Mouse (Mus musculus): ENCODE measurements around the gene Thsd4. TPM values are rescaled to one million over a fixed set of nuclear protein-coding genes. Genes with fewer than 3 reads are reported as not detected.

The Thsd4 gene
- polyA plus RNA-seq, 1 experiment = 1.3 TPM

DNA sequence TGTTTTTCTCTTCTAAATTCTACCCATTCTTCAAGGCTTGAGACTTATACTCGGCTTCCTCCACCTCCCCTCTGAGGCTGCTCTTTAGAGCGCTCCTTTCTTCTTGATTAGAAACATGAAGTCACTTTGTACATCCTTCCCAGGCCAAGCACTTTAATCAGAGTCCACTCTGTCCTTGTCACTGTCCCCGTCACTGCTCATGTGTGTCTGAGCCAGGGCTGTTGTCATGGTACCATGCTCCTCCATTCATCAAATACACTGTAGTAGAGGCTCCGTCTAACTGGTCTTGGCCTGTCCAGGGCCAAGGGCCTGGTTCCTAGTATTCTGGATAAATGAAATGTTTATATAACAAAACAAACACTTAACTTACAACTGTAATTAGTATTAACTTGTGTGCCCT is 494.6 kb downstream of the Thsd4 start:
- Histone ChIP-seq H3ac (ENCODE audit: control insufficient read depth, insufficient read length, low read depth) (no peak overlapping the region), H3K79me3 (ENCODE audit: low read depth) (no peaks in the 10 kb centered on the region), H3K27me3 (ENCODE audit: control insufficient read depth, insufficient read depth, insufficient read length) (no peaks in the 10 kb centered on the region), H3K79me2 (ENCODE audit: control insufficient read depth, insufficient read depth) (no peaks in the 10 kb centered on the region), H3K4me3 (ENCODE audit: insufficient read depth, poor library complexity, severe bottlenecking) (no peak overlapping the region), H3K36me3 (ENCODE audit: control insufficient read depth, insufficient read depth) (no peaks in the 10 kb centered on the region)
- TF ChIP-seq USF1 (IDR thresholded peaks at IDR 0.05; ENCODE audit: low read depth) = no peak
- TF ChIP-seq CTCF (IDR thresholded peaks at IDR 0.05; ENCODE audit: control insufficient read depth, insufficient read depth, insufficient read length) = no peak
- TF ChIP-seq MYOG (IDR thresholded peaks at IDR 0.05; ENCODE audit: control insufficient read depth, extremely low read depth, insufficient read length) = no peak
- TF ChIP-seq CEBPB (IDR thresholded peaks at IDR 0.05; ENCODE audit: low read depth) = no peak
- no peak for TF ChIP-seq MAX (IDR thresholded peaks at IDR 0.05)
- TF ChIP-seq MYOD1 (IDR thresholded peaks at IDR 0.05; ENCODE audit: control insufficient read depth, insufficient read length, low read depth) = no peak
- no peak for TF ChIP-seq FOSL1 (IDR thresholded peaks at IDR 0.05; ENCODE audit: insufficient read depth, low read length, poor library complexity, severe bottlenecking)

DNA sequence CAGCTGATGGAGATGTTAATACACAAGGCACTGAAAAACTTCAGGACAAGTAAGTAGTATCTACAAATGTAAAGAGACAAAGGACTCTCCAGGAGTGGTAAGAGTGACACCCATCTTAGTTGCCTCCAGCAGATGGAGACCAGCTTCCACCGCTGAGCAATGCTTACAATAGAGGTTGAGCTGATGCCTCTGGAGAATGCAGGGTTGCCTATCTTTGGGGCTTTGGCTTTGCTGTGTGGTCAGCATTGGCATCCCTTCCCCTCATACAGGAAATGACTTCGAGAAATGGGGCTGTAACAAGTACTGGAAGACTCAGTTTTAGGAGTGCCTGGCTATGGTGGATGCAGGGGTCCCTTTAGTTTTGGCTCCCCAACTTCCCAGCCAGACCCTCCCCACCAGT is 495.1 kb downstream of the Thsd4 start:
- Histone ChIP-seq H3K27me3 (ENCODE audit: control insufficient read depth, insufficient read depth, insufficient read length) (no peaks in the 10 kb centered on the region), H3K79me3 (ENCODE audit: low read depth) (no peaks in the 10 kb centered on the region), H3K4me3 (ENCODE audit: insufficient read depth, poor library complexity, severe bottlenecking) (no peak overlapping the region), H3ac (ENCODE audit: control insufficient read depth, insufficient read length, low read depth) (no peak overlapping the region), H3K79me2 (ENCODE audit: control insufficient read depth, insufficient read depth) (no peaks in the 10 kb centered on the region), H3K36me3 (ENCODE audit: control insufficient read depth, insufficient read depth) (no peaks in the 10 kb centered on the region)
- TF ChIP-seq FOSL1 (IDR thresholded peaks at IDR 0.05; ENCODE audit: insufficient read depth, low read length, poor library complexity, severe bottlenecking) = no peak

DNA sequence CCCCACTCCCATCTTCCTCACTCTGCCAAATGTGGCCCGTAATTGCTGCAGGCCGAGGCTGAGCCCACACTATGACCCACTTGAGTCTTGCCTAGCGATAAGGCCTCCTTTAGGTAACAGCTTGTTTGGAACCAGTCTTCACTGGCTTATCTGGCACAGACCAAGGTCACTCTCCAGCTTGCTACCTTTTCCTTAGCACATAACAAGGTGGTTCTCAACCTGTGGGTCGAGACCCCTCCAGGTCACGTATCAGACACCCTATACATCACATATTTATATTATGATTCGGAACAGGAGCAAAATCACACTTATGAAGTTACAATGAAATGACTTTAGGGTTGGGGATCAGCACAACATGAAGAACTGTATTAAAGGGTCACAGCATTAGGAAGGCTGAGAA is 495.9 kb downstream of the Thsd4 start:
- Histone ChIP-seq H3K79me3 (ENCODE audit: low read depth) (no peaks in the 10 kb centered on the region), H3ac (ENCODE audit: control insufficient read depth, insufficient read length, low read depth) (no peak overlapping the region), H3K79me2 (ENCODE audit: control insufficient read depth, insufficient read depth) (no peaks in the 10 kb centered on the region), H3K27me3 (ENCODE audit: control insufficient read depth, insufficient read depth, insufficient read length) (no peaks in the 10 kb centered on the region), H3K4me3 (ENCODE audit: insufficient read depth, poor library complexity, severe bottlenecking) (no peak overlapping the region), H3K36me3 (ENCODE audit: control insufficient read depth, insufficient read depth) (no peaks in the 10 kb centered on the region)
- TF ChIP-seq USF1 (IDR thresholded peaks at IDR 0.05; ENCODE audit: low read depth) (no peak), MYOG (IDR thresholded peaks at IDR 0.05; ENCODE audit: control insufficient read depth, extremely low read depth, insufficient read length) (no peak), FOSL1 (IDR thresholded peaks at IDR 0.05; ENCODE audit: insufficient read depth, low read length, poor library complexity, severe bottlenecking) (no peak), CEBPB (IDR thresholded peaks at IDR 0.05; ENCODE audit: low read depth) (no peak), MAX (IDR thresholded peaks at IDR 0.05) (no peak), CTCF (IDR thresholded peaks at IDR 0.05; ENCODE audit: control insufficient read depth, insufficient read depth, insufficient read length) (no peak), MYOD1 (IDR thresholded peaks at IDR 0.05; ENCODE audit: control insufficient read depth, insufficient read length, low read depth) (no peak)

DNA sequence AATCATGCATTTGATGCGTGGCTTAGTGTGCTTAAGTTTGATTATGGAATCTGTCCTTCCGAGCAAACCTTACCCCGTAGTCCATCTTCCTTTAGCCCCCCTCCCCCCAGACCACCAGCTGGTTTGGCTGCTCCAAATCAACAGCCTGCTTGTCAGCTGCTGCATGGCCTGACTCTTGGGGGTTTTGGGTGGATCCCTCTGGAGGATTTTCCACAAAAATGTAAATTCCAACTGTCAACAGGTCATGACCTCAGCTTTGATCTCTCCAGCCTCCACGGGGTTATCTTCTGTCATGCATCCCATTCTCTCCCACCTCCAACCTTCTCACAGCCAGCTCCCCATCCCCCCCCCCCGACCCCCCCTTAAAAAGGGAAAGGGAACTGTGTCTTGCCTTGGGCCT is 496.9 kb downstream of the Thsd4 start:
- no peaks in the 10 kb centered on the region for H3K79me3 ChIP-seq (ENCODE audit: low read depth)
- H3K79me2 ChIP-seq (ENCODE audit: control insufficient read depth, insufficient read depth) = no peaks in the 10 kb centered on the region
- no peaks in the 10 kb centered on the region for H3K27me3 ChIP-seq (ENCODE audit: control insufficient read depth, insufficient read depth, insufficient read length)
- no peak for TF ChIP-seq CEBPB (IDR thresholded peaks at IDR 0.05; ENCODE audit: low read depth)
- no peak overlapping the region for H3ac ChIP-seq (ENCODE audit: control insufficient read depth, insufficient read length, low read depth)
- H3K36me3 ChIP-seq (ENCODE audit: control insufficient read depth, insufficient read depth) = no peaks in the 10 kb centered on the region
- H3K4me3 ChIP-seq (ENCODE audit: insufficient read depth, poor library complexity, severe bottlenecking) = no peak overlapping the region

DNA sequence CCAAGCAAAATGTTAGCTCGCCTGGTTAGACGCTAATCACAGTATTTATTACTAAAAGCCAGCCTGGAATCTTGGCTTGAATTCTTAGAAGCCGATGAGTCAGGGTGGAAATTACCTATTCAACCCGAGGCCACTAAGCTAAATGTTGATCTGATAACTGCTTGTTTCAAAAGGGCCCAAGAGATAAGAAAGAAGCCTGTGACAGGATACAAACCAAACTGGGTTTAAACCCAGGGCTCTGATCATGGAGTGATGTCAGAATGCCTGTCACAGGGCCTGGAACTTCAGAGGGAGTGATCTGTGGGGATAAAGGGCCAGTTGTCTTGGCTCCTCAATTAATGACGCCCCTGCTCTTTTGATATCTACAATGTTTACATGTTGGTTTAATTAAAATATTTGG is 497.3 kb downstream of the Thsd4 start:
- H3K79me3 ChIP-seq (ENCODE audit: low read depth) = no peaks in the 10 kb centered on the region
- H3K79me2 ChIP-seq (ENCODE audit: control insufficient read depth, insufficient read depth) = no peaks in the 10 kb centered on the region
- no peaks in the 10 kb centered on the region for H3K36me3 ChIP-seq (ENCODE audit: control insufficient read depth, insufficient read depth)
- no peaks in the 10 kb centered on the region for H3K27me3 ChIP-seq (ENCODE audit: control insufficient read depth, insufficient read depth, insufficient read length)
- TF ChIP-seq MYOG (IDR thresholded peaks at IDR 0.05; ENCODE audit: control insufficient read depth, extremely low read depth, insufficient read length) (no peak), MAX (IDR thresholded peaks at IDR 0.05) (no peak), USF1 (IDR thresholded peaks at IDR 0.05; ENCODE audit: low read depth) (no peak), MYOD1 (IDR thresholded peaks at IDR 0.05; ENCODE audit: control insufficient read depth, insufficient read length, low read depth) (no peak), FOSL1 (IDR thresholded peaks at IDR 0.05; ENCODE audit: insufficient read depth, low read length, poor library complexity, severe bottlenecking) (no peak), CEBPB (IDR thresholded peaks at IDR 0.05; ENCODE audit: low read depth) (no peak), CTCF (IDR thresholded peaks at IDR 0.05; ENCODE audit: control insufficient read depth, insufficient read depth, insufficient read length) (no peak)
- no peak overlapping the region for H3K4me3 ChIP-seq (ENCODE audit: insufficient read depth, poor library complexity, severe bottlenecking)
- no peak overlapping the region for H3ac ChIP-seq (ENCODE audit: control insufficient read depth, insufficient read length, low read depth)

DNA sequence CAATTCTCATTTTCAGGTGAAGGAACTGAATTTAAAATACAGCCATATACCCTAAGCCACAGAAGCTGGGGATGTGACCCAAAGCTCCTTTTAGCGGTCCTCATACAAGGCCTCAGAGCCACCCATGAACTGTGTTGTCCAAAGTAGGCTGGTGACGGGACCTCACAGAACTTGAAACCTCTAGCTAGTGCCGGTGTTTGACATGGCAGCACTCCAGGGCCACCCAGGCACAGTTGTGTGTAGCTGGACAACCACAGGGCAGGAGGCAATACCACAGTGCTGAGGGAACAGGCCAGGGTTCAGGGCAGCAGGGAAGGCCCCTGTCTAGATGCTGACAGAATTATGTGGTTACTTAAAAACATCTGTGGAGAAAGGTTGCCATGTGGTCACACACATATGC is 499.5 kb downstream of the Thsd4 start:
- TF ChIP-seq CEBPB (IDR thresholded peaks at IDR 0.05; ENCODE audit: low read depth) = no peak
- TF ChIP-seq CTCF (IDR thresholded peaks at IDR 0.05; ENCODE audit: control insufficient read depth, insufficient read depth, insufficient read length) = no peak
- TF ChIP-seq MAX (IDR thresholded peaks at IDR 0.05) = no peak
- no peak for TF ChIP-seq USF1 (IDR thresholded peaks at IDR 0.05; ENCODE audit: low read depth)
- TF ChIP-seq MYOG (IDR thresholded peaks at IDR 0.05; ENCODE audit: control insufficient read depth, extremely low read depth, insufficient read length) = no peak
- no peaks in the 10 kb centered on the region for H3K27me3 ChIP-seq (ENCODE audit: control insufficient read depth, insufficient read depth, insufficient read length)

More for the DNA sequence above, 499.5 kb downstream of the Thsd4 start:
- Histone ChIP-seq H3K79me3 (ENCODE audit: low read depth) (no peaks in the 10 kb centered on the region), H3K4me3 (ENCODE audit: insufficient read depth, poor library complexity, severe bottlenecking) (no peak overlapping the region), H3ac (ENCODE audit: control insufficient read depth, insufficient read length, low read depth) (no peak overlapping the region), H3K79me2 (ENCODE audit: control insufficient read depth, insufficient read depth) (no peaks in the 10 kb centered on the region), H3K36me3 (ENCODE audit: control insufficient read depth, insufficient read depth) (no peaks in the 10 kb centered on the region)
